Comparison of ENCODE assay signal across 12 mouse cellular contexts in genomic region chr16:27453396-27453795, GRCm38 (mm10).
A peak's percentile ranks its signal among the peaks of the same experiment; 100 is the strongest.
DNase-seq lines count a peak whose midpoint lies in the region; ATAC-seq and TF ChIP-seq lines count a peak whose summit lies in the region.
"Had no signal": no experiment of that assay in that cellular context is flagged by ENCODE, and none has a peak within 500 bp of the region (broad histone marks: within the 10 kb centered on the region; RNA-seq: fewer than 3 reads in every experiment).

No protein-coding gene starts in this region.

- in situ Hi-C loops in CH12.LX (cut with MboI; ENCODE audit: low pct_ligation_motif_present, low pct_unique_long_range_greater_than_20kb, low sequenced_read_pairs): loop anchor here (25.0 kb wide), 3 partner anchors 466 to 1034 kb away; partner anchors contain the start of gene Gmnc

- no peaks in the 10 kb centered on the region for H3K79me2 ChIP-seq in CH12.LX (replicated peaks; ENCODE audit: control insufficient read depth, extremely low read depth, insufficient read depth, poor library complexity, severe bottlenecking)

- H3K4me2 ChIP-seq in forebrain, embryonic 13.5 days: no peak overlapping the region
- H3K4me2 ChIP-seq in CH12.LX (ENCODE audit: insufficient read depth, low read depth, poor library complexity, severe bottlenecking): no peak overlapping the region
- H3K4me2 ChIP-seq in kidney, postnatal 0 days (ENCODE audit: low read length): no peak overlapping the region
- H3K4me2 ChIP-seq: liver, embryonic 15.5 days had no signal

- intact Hi-C loops in heart, postnatal 14 days (cut with DNase I): loop anchor here (10.0 kb wide), 1 partner anchor 469 kb away; no protein-coding TSS in a partner anchor

- no peaks in the 10 kb centered on the region for H3K9me3 ChIP-seq in forebrain, embryonic 13.5 days (replicated peaks)
- H3K9me3 ChIP-seq in forebrain, embryonic 10.5 days: no peaks in the 10 kb centered on the region
- no peaks in the 10 kb centered on the region for H3K9me3 ChIP-seq in CH12.LX (replicated peaks; ENCODE audit: low read length)
- no peaks in the 10 kb centered on the region for H3K9me3 ChIP-seq in kidney, postnatal 0 days (replicated peaks; ENCODE audit: low read length)
- no peaks in the 10 kb centered on the region for H3K9me3 ChIP-seq in heart, embryonic 10.5 days
- H3K9me3 ChIP-seq: liver, embryonic 15.5 days had no signal

- no peak for TF ChIP-seq CTCF in CH12.LX (conservative IDR thresholded peaks at IDR 0.05 in 1 of 2, IDR thresholded peaks at IDR 0.05 in 1 of 2; ENCODE audit: low read depth in 2 of 2, low read length in 2 of 2)
- TF ChIP-seq CTCF in kidney, postnatal 0 days (IDR thresholded peaks at IDR 0.05; ENCODE audit: low read depth): no peak
- TF ChIP-seq CTCF in lung, adult 2 months (IDR thresholded peaks at IDR 0.05; ENCODE audit: insufficient read depth, low read length): no peak

- peaks cover 7% of the 10 kb centered on the region; the same call in 1 of the 2 replicates for H3K4me1 ChIP-seq in forebrain, embryonic 13.5 days
- no peaks in the 10 kb centered on the region for H3K4me1 ChIP-seq in forebrain, embryonic 10.5 days
- H3K4me1 ChIP-seq in CH12.LX (ENCODE audit: control insufficient read depth in 1 of 2, insufficient read depth in 2 of 2): no peaks in the 10 kb centered on the region
- no peaks in the 10 kb centered on the region for H3K4me1 ChIP-seq in kidney, postnatal 0 days (replicated peaks; ENCODE audit: insufficient read depth, low read length)
- H3K4me1 ChIP-seq in heart, embryonic 10.5 days: no peaks in the 10 kb centered on the region
- no peaks in the 10 kb centered on the region for H3K4me1 ChIP-seq in lung, adult 2 months (ENCODE audit: control insufficient read depth, insufficient read depth, low read length)
- H3K4me1 ChIP-seq: liver, embryonic 15.5 days had no signal

- TF ChIP-seq RAD21 in CH12.LX (IDR thresholded peaks at IDR 0.05; ENCODE audit: low read depth, low read length): no peak

- peak; percentile 61 for ATAC-seq in forebrain, embryonic 13.5 days
- peak; percentile 70 for ATAC-seq in kidney, postnatal 0 days (replicated peaks; ENCODE audit: low FRiP score, low read depth)

- no peak overlapping the region for H3K27ac ChIP-seq in forebrain, embryonic 13.5 days
- H3K27ac ChIP-seq in forebrain, embryonic 10.5 days: no peak overlapping the region
- no peak overlapping the region for H3K27ac ChIP-seq in CH12.LX (ENCODE audit: insufficient read depth, low read depth)
- no peak overlapping the region for H3K27ac ChIP-seq in kidney, postnatal 0 days
- no peak overlapping the region for H3K27ac ChIP-seq in heart, embryonic 10.5 days
- H3K27ac ChIP-seq: liver, embryonic 15.5 days had no signal

- TF ChIP-seq EP300 in CH12.LX (IDR thresholded peaks at IDR 0.05; ENCODE audit: low read length): no peak

- no peak for DNase-seq in forebrain, embryonic 10.5 days (ENCODE audit: extremely low spot score, low spot score)
- no peak for DNase-seq in CH12.LX (ENCODE audit: extremely low read depth)
- peak; percentile 18 for DNase-seq in cerebellum, adult 9-11 months
- DNase-seq in kidney, postnatal 0 days (ENCODE audit: low spot score): peak; percentile 21
- no peak for DNase-seq in heart, postnatal 14 days
- no peak for DNase-seq in heart, embryonic 10.5 days (ENCODE audit: low spot score)
- DNase-seq in lung, adult 2 months: no peak
- DNase-seq: heart, postnatal 10 days; layer of hippocampus, postnatal 36 days; retina, postnatal 1 day had no signal

- WGBS in forebrain, embryonic 13.5 days: 55% methylated on average over 3 of the region's 3 CpGs
- 77% methylated on average over 3 of the region's 3 CpGs for WGBS in forebrain, embryonic 10.5 days
- 64% methylated on average over 3 of the region's 3 CpGs for WGBS in kidney, postnatal 0 days
- 75% methylated on average over 3 of the region's 3 CpGs for WGBS in heart, embryonic 10.5 days
- WGBS in lung, adult 2 months: 78% methylated on average over 3 of the region's 3 CpGs

- peaks cover 18% of the 10 kb centered on the region for H3K36me3 ChIP-seq in forebrain, embryonic 13.5 days (ENCODE audit: poor library complexity, severe bottlenecking)
- peaks cover 25% of the 10 kb centered on the region for H3K36me3 ChIP-seq in forebrain, embryonic 10.5 days (replicated peaks)
- peaks cover 21 to 41% of the 10 kb centered on the region in 2 experiments for H3K36me3 ChIP-seq in CH12.LX (replicated peaks in 1 of 2; ENCODE audit: control insufficient read depth in 1 of 2, insufficient read depth in 1 of 2, low read length in 1 of 2)
- 0 out of 2 replicates have a peak, but pooled peaks cover 4% of the 10 kb centered on the region for H3K36me3 ChIP-seq in kidney, postnatal 0 days (ENCODE audit: insufficient read depth, low read length)
- peaks cover 10% of the 10 kb centered on the region for H3K36me3 ChIP-seq in heart, embryonic 10.5 days

- no peak overlapping the region for H3K9ac ChIP-seq in forebrain, embryonic 13.5 days
- no peak overlapping the region for H3K9ac ChIP-seq in CH12.LX (ENCODE audit: insufficient read depth, low read depth)
- H3K9ac ChIP-seq in kidney, postnatal 0 days (ENCODE audit: low read depth, low read length): no peak overlapping the region
- H3K9ac ChIP-seq: liver, embryonic 15.5 days had no signal

- no peaks in the 10 kb centered on the region for H3K27me3 ChIP-seq in forebrain, embryonic 13.5 days
- H3K27me3 ChIP-seq in forebrain, embryonic 10.5 days (ENCODE audit: poor library complexity, severe bottlenecking): no peaks in the 10 kb centered on the region
- H3K27me3 ChIP-seq in CH12.LX (replicated peaks): no peaks in the 10 kb centered on the region
- H3K27me3 ChIP-seq in kidney, postnatal 0 days (ENCODE audit: insufficient read depth, low read length): no peaks in the 10 kb centered on the region
- no peaks in the 10 kb centered on the region for H3K27me3 ChIP-seq in heart, embryonic 10.5 days (ENCODE audit: insufficient read depth, poor library complexity, severe bottlenecking)
- H3K27me3 ChIP-seq: liver, embryonic 15.5 days had no signal

- dilution Hi-C loops in CH12.LX (cut with MboI; ENCODE audit: extremely low pct_ligation_motif_present, extremely low pct_unique_long_range_greater_than_20kb, low sequenced_read_pairs): no loop called here

- no peak overlapping the region for H3K4me3 ChIP-seq in forebrain, embryonic 13.5 days
- no peak overlapping the region for H3K4me3 ChIP-seq in forebrain, embryonic 10.5 days
- H3K4me3 ChIP-seq in CH12.LX (replicated peaks in 1 of 3; ENCODE audit: low read depth in 2 of 3, low read length in 2 of 3, poor library complexity in 1 of 3): no peak overlapping the region
- no peak overlapping the region for H3K4me3 ChIP-seq in kidney, postnatal 0 days (replicated peaks; ENCODE audit: low read depth, low read length)
- H3K4me3 ChIP-seq in heart, embryonic 10.5 days: no peak overlapping the region
- H3K4me3 ChIP-seq in lung, adult 2 months (replicated peaks; ENCODE audit: extremely low read depth, low read depth, low read length): no peak overlapping the region
- H3K4me3 ChIP-seq: liver, embryonic 15.5 days had no signal

- TF ChIP-seq POLR2A in CH12.LX (IDR thresholded peaks at IDR 0.05; ENCODE audit: low read depth, low read length): 0 out of 2 replicates have a peak, but pooled peaks have one; percentile 16
- no peak for TF ChIP-seq POLR2A in lung, adult 2 months (IDR thresholded peaks at IDR 0.05; ENCODE audit: borderline replicate concordance, extremely low read depth, low read depth, low read length)

TF ChIP-seq in CH12.LX, 34 proteins besides CTCF, POLR2A, EP300 and RAD21:
- TF ChIP-seq JUN (IDR thresholded peaks at IDR 0.05; ENCODE audit: insufficient read depth, low read depth, low read length): no peak
- TF ChIP-seq IRF4 (IDR thresholded peaks at IDR 0.05; ENCODE audit: low read depth, low read length): no peak
- no peak for TF ChIP-seq ELF1 (IDR thresholded peaks at IDR 0.05; ENCODE audit: low read depth, low read length)
- TF ChIP-seq MXI1 (IDR thresholded peaks at IDR 0.05; ENCODE audit: low read depth, low read length): no peak
- no peak for TF ChIP-seq TCF12 (IDR thresholded peaks at IDR 0.05; ENCODE audit: low read depth, low read length)
- no peak for TF ChIP-seq MAX (IDR thresholded peaks at IDR 0.05; ENCODE audit: low read length)
- no peak for TF ChIP-seq ZNF384 (IDR thresholded peaks at IDR 0.05; ENCODE audit: low read depth, low read length)
- no peak for TF ChIP-seq CHD1 (IDR thresholded peaks at IDR 0.05; ENCODE audit: low read depth, low read length)
- TF ChIP-seq ETS1 (conservative IDR thresholded peaks at IDR 0.05; ENCODE audit: low read depth, low read length): no peak
- no peak for TF ChIP-seq CHD2 (IDR thresholded peaks at IDR 0.05; ENCODE audit: low read length)
- TF ChIP-seq BHLHE40 (IDR thresholded peaks at IDR 0.05; ENCODE audit: low read depth, low read length): no peak
- no peak for TF ChIP-seq USF1 (IDR thresholded peaks at IDR 0.05; ENCODE audit: low read depth, low read length)
- TF ChIP-seq JUND (conservative IDR thresholded peaks at IDR 0.05; ENCODE audit: low read depth, low read length): no peak
- TF ChIP-seq POLR2AphosphoS2 (IDR thresholded peaks at IDR 0.05; ENCODE audit: low read depth, low read length): no peak
- TF ChIP-seq HCFC1 (IDR thresholded peaks at IDR 0.05; ENCODE audit: low read depth, low read length): no peak
TF ChIP-seq in CH12.LX: peak in this region for 0.

Comparison
In these comparisons a context has a peak if more than half of its experiments do, and no peak if none do; other contexts are left out.
1. DNase-seq: peak in cerebellum, adult 9-11 months (single experiment) and kidney, postnatal 0 days (single experiment); none in forebrain, embryonic 10.5 days (single experiment), CH12.LX (single experiment), heart, postnatal 14 days (0 of 2), heart, embryonic 10.5 days (single experiment) and lung, adult 2 months (single experiment).